Mouse (Mus musculus): ENCODE measurements around the gene Ski. TPM values are rescaled to one million over a fixed set of nuclear protein-coding genes. Genes with fewer than 3 reads are reported as not detected.
A peak's percentile ranks its signal among the peaks of the same experiment; 100 is the strongest.

The Ski gene
- total RNA-seq, 1 experiment from 2014 or later, result 27.7 TPM

DNA sequence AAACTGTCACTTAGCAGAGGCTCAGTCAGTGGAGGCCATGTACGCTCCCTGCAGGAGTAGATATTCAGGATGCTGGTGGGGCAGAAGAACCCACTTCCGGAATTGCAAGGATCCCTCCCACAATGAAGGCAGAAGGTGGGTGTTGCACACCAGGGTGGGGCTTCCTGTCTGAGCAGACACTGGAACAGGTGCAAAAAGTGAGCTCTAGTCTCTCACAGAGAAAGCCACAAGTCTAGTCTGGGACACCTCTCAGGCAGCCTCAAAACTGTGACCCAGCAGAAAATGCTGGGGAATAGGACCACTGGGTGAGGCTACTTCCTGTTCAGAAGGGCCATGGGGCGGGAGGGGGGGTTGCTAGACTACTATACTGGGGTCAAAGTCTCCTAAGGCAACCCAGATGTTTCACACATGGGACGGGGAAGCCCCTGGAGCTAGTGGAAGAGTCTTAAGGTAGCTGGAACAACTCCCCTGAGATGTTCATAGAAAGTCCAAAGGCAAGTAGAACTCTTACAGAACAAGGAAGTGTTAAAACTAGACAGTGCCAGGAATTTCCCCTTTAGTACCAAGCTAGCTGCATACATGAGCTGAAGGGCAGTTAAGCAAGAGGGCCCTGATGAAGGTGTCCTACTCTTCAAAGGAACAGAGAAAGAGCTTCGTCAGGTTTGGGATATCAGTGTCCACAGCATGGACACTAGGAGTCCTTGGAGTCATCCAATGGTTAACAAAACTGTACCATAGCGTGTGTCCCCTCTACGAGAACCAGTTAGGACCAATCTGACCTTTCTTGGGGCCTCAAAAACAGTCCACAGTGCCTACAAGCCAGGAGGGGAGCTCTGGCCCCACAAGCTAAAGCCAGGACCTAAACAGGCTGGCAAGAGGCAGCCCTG, 59.7 kb downstream of the Ski start:
- ATAC-seq (ENCODE audit: extremely low read depth, insufficient number of reproducible peaks, low FRiP score, poor library complexity, severe bottlenecking), result peak; percentile 75

DNA sequence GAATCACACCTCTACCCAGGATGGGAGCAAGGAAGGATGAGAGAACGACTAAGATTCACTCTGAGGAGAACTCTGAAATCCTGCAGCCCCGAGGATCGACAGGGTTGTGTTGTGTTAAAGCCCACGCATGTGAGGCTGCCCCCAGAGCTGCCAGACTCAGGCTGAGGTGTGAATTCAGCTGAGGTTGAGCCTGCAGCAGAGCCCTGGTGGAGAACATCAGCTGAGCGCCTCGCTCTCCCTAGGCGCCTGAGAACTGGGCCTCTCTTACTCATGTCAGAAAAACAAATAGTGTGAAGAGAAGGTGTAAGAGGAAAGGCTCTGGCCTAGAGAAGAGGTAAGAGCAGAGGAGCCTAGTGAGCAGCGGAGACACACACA, 63.9 kb downstream of the Ski start:
- no peak for ATAC-seq (ENCODE audit: extremely low read depth, insufficient number of reproducible peaks, low FRiP score, poor library complexity, severe bottlenecking)

DNA sequence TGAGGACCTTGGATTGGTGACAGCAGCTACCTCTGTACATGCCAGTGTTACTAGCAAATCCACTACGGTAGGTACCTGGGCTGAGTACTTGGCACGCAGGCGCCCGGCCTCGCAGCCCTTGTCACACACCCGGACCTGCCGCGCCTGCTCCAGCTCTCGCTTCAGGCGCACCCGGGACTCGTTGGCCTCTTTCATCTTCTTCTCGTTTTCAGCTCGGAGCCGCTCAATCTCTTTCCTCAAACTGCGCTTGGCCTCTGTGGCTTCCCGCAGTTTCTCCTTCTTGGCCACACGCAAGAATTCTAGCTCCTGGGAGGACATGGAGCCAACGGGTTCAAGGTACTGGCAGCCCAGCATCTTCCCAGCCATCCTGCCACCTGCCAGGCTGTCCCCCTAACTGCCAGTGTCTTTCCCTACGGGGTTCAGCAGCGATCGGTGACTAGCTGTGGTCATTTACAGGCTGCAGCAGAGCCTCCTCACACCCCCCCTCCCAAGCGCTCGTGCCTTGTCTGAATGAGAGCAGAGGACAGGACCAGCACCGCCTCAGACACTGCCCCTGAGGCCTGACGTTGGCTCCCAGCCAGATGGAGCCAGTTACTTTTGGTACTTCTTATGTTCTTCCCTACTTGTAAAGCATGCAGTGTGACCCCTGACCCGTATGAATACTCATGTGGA, 64.4 kb downstream of the Ski start:
- no peak for ATAC-seq (ENCODE audit: extremely low read depth, insufficient number of reproducible peaks, low FRiP score, poor library complexity, severe bottlenecking)

DNA sequence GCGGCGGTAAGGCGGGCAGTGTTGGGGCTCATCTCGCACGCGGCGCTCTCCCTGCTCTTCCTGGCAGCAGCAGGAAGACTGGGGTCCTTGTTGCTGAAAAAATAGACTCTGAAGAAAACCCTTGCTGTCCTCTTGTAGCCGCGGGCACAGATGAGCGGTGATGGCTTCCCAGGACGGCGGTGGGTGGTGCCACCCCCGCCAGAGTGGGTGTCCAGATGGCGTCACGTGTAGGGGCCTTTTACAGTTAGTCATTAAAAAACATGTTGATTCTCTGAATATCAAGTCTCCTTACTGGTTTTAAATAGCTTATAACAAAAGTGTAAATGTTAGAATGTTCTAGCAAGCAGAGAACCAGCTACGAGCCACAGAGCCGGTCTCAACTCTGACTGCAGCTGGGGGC, 65.7 kb downstream of the Ski start:
- no peak for ATAC-seq (ENCODE audit: extremely low read depth, insufficient number of reproducible peaks, low FRiP score, poor library complexity, severe bottlenecking)

DNA sequence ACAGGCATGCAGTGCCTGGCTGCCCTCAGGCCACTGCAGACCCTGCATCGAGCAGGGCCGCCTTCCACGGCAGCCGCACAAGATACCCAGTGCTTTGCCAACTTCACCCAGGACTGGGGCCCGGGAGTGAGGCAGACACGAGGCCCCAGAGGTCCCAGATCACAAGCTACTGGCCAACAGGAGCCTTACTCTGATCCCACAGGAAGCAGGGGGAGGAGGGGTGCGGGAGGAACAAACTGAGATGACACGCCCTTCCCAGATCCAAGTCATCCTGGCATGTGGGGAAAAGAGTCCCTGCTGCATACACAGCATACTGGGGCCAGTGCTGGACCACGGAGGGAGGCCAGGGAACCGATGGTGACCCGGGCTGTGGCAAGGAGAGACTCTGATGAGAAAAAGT, 67.4 kb downstream of the Ski start:
- no peak for ATAC-seq (ENCODE audit: extremely low read depth, insufficient number of reproducible peaks, low FRiP score, poor library complexity, severe bottlenecking)

DNA sequence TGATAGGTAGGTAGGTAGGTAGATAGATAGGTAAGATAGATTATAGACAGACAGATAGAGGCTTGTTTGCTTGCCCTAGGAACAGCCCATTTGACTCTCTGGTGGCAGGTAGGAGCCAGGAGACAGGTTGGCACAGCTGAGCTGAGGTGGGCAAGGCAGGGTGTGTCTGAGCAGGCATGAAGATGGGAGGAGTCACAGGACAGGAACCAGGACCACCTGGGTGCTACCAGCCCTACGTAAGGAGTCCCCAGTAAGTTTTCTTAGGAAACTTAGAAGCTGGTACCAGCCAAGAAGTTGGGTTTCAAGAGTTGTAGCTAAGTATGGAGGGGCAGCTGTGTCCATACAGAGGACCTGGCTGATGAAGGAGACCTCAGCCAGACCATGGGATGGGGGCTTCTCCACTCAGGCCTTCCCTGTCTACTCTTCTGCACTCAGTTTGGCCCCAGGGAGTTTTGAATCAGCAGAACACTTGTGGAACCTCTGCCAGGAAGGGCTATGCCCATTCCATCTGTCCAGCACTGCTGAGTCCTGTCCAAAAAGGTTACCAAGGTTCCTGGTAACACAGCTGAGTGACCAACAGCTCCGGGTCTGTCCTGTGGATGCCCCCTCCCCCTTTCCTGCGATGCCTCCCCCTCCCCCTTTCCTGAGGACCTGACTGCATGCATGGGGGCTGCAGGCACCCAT, 68.9 kb downstream of the Ski start:
- no peak for ATAC-seq (ENCODE audit: extremely low read depth, insufficient number of reproducible peaks, low FRiP score, poor library complexity, severe bottlenecking)

DNA sequence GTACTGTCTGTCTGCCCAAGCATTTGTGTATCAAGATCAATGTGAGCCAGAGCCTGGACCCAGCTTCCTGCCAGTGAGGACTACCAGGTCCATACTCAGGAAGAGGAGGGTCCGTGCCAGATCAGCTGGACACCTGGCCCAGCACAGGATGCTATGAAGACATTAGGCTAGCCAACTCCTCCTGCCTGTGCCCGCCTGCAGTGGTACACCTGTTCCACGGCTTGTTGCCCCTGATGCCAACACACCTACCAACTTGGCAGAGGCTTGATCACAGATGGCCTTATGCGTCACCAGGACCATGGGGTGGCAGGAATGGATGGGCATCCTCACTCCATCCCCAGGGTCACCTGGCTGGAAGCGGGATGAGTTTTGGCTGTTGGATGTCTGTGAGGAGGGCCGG, 69.9 kb downstream of the Ski start:
- ATAC-seq (ENCODE audit: extremely low read depth, insufficient number of reproducible peaks, low FRiP score, poor library complexity, severe bottlenecking), result no peak

DNA sequence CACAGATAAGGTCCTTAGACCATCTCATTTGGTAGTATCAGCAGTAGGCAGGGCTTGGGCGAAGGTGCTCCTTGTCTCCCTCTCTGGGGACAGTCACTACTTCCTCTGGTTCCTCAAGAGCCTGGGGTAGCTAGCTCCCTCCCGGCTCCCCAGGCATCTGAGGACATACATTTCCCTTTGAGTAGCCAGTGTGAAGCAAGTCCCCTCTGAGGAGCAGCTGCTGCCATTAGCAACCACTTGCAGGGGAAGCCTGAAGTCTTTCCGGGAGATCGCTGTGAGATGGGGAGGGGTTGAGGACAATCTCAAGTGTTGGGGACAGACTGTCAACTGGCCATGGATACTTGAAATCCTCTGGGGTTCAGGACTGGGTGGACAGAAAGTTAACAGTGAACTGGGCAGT, 70.5 kb downstream of the Ski start:
- no peak for ATAC-seq (ENCODE audit: extremely low read depth, insufficient number of reproducible peaks, low FRiP score, poor library complexity, severe bottlenecking)

DNA sequence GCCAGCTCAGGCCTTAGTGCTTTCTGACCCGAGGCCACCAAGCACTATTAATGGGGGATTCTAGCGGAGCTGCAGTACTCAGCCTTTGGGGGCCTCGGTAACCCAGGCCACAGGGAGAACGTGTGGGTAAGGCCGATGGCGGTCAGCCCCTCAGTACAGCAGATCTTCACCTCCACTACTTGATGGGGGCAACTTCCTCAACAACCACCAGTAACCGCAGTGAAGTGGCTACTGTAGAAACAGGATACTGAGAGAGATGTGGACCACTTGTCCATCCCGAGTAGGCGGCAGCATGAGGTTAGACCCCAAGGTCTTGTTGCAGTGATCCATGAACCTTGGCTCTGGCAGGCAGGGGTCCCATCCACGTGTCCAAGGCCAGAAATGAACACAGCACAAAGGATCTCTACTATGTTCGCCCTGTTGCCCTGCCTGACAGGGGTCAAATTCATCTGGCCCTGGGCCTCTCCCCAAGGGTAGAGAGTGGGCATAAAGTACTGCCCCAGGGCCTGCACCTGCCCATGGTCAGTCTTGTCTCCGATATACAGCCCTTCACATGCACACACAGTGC, 71.1 kb downstream of the Ski start:
- ATAC-seq (ENCODE audit: extremely low read depth, insufficient number of reproducible peaks, low FRiP score, poor library complexity, severe bottlenecking), result no peak

DNA sequence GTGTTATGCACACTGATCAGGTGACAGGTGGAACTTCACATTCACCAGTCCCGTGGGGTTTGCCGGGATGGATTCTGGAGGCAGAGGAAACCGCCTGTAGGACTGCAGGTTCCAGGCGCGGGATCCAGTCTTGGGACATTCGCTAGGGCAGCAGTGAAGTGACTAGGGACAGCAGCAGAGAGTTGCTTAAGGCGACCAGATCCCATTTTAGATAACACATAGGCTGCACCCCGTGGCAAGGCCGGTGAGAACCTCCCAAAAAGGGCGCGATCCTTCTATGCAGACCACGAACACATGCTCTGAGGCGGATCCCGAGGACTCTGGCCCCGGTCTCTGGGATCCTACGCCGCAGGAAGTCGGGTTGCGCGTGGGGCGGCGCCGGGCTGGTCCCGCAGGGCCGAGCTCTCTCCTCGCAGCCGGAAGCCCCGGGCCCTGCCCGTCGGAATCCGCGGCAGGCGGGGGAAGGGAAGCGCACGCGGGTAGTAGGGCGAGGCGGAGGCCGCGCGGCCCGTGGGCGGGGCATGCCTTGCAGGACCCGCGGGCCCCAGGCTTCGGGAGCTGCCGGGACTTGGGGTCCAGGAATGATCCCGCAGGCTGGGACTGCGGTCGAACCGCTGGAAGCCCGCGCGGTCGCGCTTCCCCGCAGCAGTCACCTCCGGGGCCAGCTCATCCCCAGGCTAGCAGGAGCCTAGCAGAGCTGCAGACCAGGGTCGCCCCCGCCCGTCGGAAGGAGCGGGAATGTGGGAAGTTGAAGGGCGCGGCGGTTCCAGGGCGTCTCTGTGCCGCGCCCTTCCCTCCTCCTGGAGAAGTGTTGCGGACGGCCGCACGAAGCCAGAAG, 71.9 kb downstream of the Ski start:
- peak; percentile 40 for ATAC-seq (ENCODE audit: extremely low read depth, insufficient number of reproducible peaks, low FRiP score, poor library complexity, severe bottlenecking)

DNA sequence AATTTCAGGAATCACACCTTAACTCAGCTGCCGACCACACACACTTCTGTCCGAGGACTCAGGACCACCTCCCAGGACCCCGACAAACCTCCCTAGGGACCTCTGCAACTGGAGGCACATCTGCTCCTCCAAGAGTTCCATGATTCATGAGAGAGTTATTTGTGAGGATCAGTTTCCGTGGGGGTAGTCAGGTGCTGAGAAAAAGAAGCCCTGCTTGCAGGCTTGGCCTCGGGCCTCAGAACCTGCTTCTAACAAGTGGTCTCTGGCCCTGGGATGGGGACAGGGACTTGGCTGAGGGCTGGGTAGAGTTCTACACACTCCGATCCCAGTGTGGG, 72.5 kb downstream of the Ski start:
- ATAC-seq (ENCODE audit: extremely low read depth, insufficient number of reproducible peaks, low FRiP score, poor library complexity, severe bottlenecking), result no peak

DNA sequence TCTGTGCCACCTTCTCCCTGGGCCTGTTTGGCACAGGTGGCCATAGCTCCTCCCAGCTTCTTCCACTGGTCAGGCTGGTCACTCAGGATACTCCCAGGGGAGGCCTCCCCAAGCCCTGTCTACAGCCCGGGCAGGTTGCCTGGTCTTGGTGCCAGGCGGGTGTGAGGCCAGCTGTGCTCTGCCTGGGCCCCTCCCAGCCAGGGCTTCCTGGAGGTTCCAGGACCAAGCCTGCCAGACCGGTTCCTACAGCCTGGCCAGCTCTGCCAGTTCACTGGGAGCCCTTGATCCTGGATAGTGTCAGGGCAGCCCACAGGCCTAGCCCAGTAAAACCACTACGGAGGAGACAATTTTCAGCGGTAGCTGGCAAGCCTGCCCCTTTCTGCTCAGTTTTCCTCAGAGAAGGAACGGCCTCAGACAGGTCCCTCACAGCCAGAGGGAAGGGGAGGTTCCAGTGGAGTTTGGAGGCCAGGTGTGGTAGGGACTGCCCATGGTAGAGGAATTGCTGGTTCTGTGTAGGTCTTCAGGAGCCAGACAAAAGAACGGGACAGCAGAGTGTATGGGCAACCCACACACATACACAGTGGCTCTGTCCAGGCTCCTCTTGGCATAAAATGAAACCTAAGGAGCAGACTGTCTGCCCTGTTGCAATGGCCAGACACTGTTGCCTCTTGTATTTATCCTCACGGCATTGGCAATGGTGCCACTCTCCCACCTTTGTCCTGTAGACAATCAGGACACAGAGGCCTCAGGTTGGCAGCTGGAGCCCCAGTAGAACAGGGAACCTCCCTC, 73.3 kb downstream of the Ski start:
- no peak for ATAC-seq (ENCODE audit: extremely low read depth, insufficient number of reproducible peaks, low FRiP score, poor library complexity, severe bottlenecking)

DNA sequence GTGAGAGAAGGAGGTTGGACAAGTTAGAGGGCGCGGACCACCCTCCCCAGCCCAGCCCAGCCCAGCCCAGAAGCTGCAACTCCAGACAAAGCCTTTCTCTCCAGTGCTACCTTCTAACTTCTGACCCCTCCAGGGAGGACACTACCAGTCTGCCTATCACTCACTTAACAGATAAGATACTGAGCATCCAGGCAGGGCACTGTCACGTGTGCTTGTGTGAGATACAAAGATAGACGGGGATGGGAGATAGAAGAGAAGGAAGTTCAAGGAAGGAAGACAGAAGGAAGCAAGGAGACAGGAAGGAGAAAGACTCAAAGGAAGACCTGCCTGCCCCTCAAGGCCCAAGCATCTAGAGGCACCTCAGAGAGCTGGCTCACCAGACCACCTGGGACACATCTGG, 73.9 kb downstream of the Ski start:
- ATAC-seq (ENCODE audit: extremely low read depth, insufficient number of reproducible peaks, low FRiP score, poor library complexity, severe bottlenecking), result no peak

DNA sequence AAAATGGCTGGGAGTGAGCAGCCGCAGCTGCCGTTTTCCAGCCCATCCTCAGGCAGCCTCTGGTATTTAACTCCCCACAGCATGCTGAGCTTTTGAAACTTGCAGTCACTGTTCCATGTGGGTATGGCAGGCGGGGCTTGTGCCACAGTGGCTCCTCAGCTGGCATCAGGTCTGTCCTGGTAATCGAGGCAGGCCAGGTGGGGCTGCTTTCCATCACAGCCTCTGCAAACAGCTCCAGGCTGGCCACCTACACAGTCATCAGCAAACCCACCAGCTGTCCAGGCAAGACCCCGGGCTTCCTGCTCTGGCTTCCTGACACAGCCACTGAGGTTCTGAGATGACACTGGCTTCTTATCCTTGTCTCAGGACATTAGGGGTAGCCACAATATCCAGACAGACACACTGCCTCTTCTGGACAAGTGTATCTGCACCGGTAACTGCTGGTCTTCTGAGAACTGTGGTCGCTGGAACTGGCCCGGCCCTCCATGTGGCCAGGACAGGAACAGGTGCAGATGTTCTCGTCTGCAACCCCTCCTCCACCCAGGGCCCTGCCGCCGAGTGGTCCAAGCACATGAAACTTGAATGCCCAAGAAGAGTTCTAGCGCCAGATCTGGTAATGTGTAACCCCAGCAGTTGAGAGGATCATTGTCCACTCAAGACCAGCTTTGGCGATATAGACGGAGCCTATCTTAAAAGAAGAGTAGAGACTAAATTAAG, 76.1 kb downstream of the Ski start:
- ATAC-seq (ENCODE audit: extremely low read depth, insufficient number of reproducible peaks, low FRiP score, poor library complexity, severe bottlenecking), result no peak

DNA sequence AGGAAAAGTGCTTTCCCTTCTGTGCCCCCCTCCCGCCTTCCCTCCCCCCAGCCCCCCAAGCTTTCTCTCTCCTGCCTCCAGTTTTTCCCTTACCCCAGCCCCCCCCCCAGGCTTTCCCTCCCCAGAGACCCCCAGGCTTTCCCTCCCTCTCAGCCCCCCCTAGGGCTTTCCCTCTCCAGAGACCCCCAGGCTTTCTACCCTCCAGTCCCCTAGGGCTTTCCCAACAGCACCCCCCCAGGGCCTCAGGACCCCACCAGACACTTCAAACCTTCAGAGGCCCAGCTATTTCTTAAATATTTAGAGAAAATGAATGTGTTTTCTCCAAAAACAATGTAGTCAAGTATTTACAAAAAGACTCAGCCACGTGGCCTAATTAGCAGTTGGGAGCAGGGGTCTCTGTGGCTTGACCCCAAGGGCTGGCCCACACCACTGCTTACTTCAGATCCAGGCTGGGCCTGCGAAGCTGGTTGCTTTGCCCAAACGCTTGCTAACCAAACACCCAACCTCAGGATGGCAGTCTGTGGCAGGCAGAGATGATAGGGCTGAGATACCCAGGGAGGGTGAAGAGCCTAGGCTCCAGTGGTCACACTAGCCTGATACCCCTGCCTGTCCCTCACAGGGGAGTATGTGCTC, 77.7 kb downstream of the Ski start:
- ATAC-seq (ENCODE audit: extremely low read depth, insufficient number of reproducible peaks, low FRiP score, poor library complexity, severe bottlenecking), result no peak

DNA sequence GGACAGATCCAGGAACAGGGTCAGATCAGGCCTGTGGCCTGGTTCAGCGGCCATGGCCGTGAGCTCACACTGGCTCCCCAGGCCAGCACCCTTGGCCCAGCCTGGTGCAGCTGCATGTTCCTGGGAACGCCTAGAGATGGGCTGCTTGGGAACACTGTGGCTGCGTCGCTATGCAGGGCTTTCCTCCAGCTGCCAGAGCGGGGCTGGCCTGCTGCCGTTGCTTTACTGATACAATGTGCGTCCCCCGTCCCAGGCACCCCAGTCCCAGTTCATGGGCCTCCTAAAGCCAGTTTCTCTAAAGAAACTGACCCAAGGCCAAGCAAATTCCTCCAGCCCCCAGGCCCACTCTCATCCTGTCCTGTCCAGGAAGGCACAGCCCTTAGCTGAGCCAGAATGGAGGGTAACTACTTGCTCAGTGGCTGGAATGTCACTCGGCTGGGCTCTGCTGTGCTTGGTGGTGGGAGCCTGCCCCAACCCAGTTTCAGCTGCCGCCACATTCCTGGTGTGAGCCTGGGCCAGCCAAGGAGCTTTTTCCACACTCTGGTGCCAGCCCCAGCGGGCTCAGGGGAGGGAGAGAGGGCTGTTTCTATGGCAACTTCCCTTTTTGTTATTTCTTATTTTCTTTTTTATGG, 78.4 kb downstream of the Ski start:
- no peak for ATAC-seq (ENCODE audit: extremely low read depth, insufficient number of reproducible peaks, low FRiP score, poor library complexity, severe bottlenecking)

DNA sequence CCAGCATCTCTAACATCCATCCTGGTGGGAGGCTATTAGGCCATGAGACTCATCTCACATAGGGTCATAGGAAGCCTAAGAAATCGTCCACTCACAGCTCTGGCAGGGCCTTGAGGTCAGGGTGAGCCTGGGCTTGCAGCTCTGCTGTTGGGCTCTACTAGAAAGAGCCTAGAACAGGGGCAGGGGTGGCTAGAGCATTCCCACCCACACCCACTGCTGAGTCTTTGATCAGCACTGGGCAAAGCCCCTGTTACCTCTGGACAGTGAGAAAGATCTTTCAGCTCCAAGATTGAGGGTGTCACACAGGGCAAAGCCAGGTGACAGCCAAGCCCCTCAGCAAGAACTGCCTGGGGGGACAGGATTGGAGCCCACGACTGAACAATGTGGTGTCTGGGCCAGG, 79.0 kb downstream of the Ski start:
- ATAC-seq (ENCODE audit: extremely low read depth, insufficient number of reproducible peaks, low FRiP score, poor library complexity, severe bottlenecking), result no peak
